Mouse (Mus musculus) embryonic facial prominence, embryonic 14.5 days (tissue): Measurements from ENCODE around the gene Pcca. TPM values are rescaled to one million over a fixed set of nuclear protein-coding genes. Genes with fewer than 3 reads are reported as not detected.

Experiments
- ATAC-seq: fragments of 200-750 bp; cut with Nextera tagmentation; 2 replicates; pipeline ENCODE4 v1.8.0; 2017; ENCODE audit warnings: low read depth, moderate number of reproducible peaks, moderate TSS enrichment
- DNase-seq: peaks from one replicate; pipeline ENCODE4 v3.0.0-alpha.2; 2015; ENCODE audit warnings: low spot score
- H3K27ac ChIP-seq: fragments of 300-500 bp; sonication (generic); replicated peaks from 2 replicates; pipeline ENCODE4 v1.5.1; 2014; ENCODE audit warnings: low read depth, mild to moderate bottlenecking, low read length, moderate library complexity
- H3K27me3 ChIP-seq: fragments of 300-500 bp; sonication (generic); replicated peaks from 2 replicates; pipeline ENCODE4 v1.6.1; 2014; ENCODE audit warnings: low read length; ENCODE audit not compliant: control insufficient read depth, insufficient read depth
- H3K36me3 ChIP-seq: fragments of 300-500 bp; sonication (generic); 2 replicates; pipeline ENCODE4 v1.6.1; 2014; ENCODE audit warnings: low read length, mixed read lengths; ENCODE audit not compliant: control insufficient read depth, insufficient read depth
- H3K4me1 ChIP-seq: fragments of 300-500 bp; sonication (generic); 2 replicates; pipeline ENCODE4 v1.6.1; 2014; ENCODE audit warnings: antibody characterized with exemption, low read length; ENCODE audit not compliant: control insufficient read depth, insufficient read depth
- H3K4me2 ChIP-seq: fragments of 300-500 bp; sonication (generic); 2 replicates; pipeline ENCODE4 v1.6.1; 2014; ENCODE audit warnings: low read depth, mild to moderate bottlenecking, low read length, moderate library complexity, mixed read lengths
- H3K4me3 ChIP-seq: fragments of 300-500 bp; sonication (generic); 2 replicates; pipeline ENCODE4 v1.5.1; 2014; ENCODE audit warnings: low read depth, mild to moderate bottlenecking, low read length
- H3K9ac ChIP-seq: fragments of 300-500 bp; sonication (generic); 2 replicates; pipeline ENCODE4 v1.6.1; 2014; ENCODE audit warnings: low read depth, mild to moderate bottlenecking, low read length, moderate library complexity, mixed read lengths
- H3K9me3 ChIP-seq: fragments of 300-500 bp; sonication (generic); 2 replicates; pipeline ENCODE4 v1.6.1; 2016; ENCODE audit warnings: low read length; ENCODE audit not compliant: control insufficient read depth
- WGBS: fragments of 180-500 bp; shearing (Covaris S2); extraction: QIAGEN DNeasy Blood & Tissue Kit; methylation state at CpG from one replicate; pipeline ENCODE4 v1.1.7; 2014; 5-methylcytosine and 5-hydroxymethylcytosine counted together
- polyA plus RNA-seq: library from polyadenylated mRNA; unstranded; fragments of >200 nt; fragmentation: Nextera tagmentation; extraction: Ambion mirVana; gene quantifications from 2 replicates; pipeline ENCODE4 v1.2.1, GENCODE M21; 2014

The Pcca gene
- polyA plus RNA-seq, 1 experiment from 2014 or later, result 23.1 TPM

DNA sequence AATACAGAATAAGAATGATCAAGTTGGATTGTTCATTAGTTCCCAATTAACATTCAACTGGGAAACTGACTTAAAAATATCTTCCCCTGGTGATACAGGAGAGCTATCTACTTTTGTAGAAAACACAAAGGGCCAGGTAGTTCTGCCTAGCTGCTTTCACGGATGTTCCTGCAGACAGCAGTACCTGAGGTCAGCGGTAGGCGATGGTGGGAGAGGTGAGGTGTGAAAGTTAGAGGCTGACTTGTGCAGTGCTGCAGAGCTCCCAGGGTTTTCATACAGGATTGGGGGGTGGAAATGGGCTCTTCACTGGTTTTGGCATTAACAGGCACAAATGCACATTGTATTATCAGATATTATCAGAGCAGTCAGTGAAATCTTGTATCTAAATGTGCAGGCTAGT lies 343.7 kb downstream of the Pcca start:
- Histone ChIP-seq H3K9ac (no peak overlapping the region), H3K4me3 (no peak overlapping the region), H3K9me3 (no peaks in the 10 kb centered on the region), H3K36me3 (no peaks in the 10 kb centered on the region), H3K4me2 (no peak overlapping the region), H3K27me3 (no peaks in the 10 kb centered on the region), H3K27ac (no peak overlapping the region), H3K4me1 (peaks cover 16% of the 10 kb centered on the region)
- WGBS, result 90% methylated on average over 3 of the region's 3 CpGs
- no peak for DNase-seq
- ATAC-seq, result no peak

DNA sequence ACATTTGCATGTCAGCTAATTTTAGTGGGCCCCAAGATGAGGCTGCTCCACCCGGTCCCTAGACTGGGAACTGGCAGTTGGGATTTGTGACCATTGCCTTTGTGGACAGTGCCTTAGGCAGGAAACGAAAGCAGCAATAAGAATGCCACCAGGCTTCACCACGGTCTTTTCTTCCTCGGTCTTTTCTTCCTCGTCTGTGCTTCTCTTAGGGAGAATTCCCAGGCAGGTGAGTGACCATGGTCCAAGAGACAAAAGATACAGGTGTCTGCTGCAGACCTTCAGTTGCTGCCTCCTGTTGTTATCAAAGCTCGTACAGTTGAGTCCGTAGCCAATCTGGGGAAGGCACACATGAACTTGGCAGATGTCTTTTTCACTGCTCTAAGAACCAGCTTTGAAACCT lies 346.2 kb downstream of the Pcca start:
- no peaks in the 10 kb centered on the region for H3K9me3 ChIP-seq
- 75% methylated on average over 7 of the region's 7 CpGs for WGBS
- no peak overlapping the region for H3K27ac ChIP-seq
- H3K4me1 ChIP-seq, result peaks cover 23% of the 10 kb centered on the region
- ATAC-seq, result no peak
- H3K27me3 ChIP-seq, result no peaks in the 10 kb centered on the region
- H3K36me3 ChIP-seq, result no peaks in the 10 kb centered on the region
- DNase-seq, result no peak
- H3K4me3 ChIP-seq, result no peak overlapping the region
- H3K4me2 ChIP-seq, result no peak overlapping the region
- no peak overlapping the region for H3K9ac ChIP-seq

DNA sequence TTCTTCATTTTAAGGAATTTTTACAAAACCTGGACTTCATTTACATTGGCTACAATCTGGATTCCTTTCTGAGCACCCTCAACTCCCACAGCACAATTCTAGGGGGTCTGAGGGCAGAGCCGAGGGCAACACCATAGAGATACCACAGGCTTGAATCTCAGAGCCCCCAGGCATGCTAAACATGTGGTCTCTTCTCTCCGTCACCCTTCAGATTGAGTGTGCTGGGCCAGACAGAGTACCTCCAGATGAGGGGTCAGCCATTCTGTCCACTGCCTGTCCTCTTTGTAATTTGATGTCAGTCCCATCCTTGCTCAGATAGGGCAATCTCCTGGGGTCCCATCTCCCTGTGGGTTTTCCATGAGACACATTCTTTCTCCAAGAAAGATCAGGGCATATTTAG lies 347.6 kb downstream of the Pcca start:
- Histone ChIP-seq H3K4me1 (peaks cover 18% of the 10 kb centered on the region), H3K4me2 (no peak overlapping the region), H3K27ac (0 out of 2 replicates have a peak overlapping the region, but pooled peaks have one; percentile 15), H3K9me3 (no peaks in the 10 kb centered on the region), H3K36me3 (no peaks in the 10 kb centered on the region), H3K27me3 (no peaks in the 10 kb centered on the region), H3K9ac (no peak overlapping the region), H3K4me3 (no peak overlapping the region)
- DNase-seq (no peak), ATAC-seq (no peak)
- 42% methylated on average over 2 of the region's 2 CpGs for WGBS

- 0 out of 2 replicates have a peak overlapping the region, but pooled peaks have one; percentile 10 for H3K9ac ChIP-seq
- peak; percentile 43 for DNase-seq
- ATAC-seq, result no peak
- H3K4me1 ChIP-seq, result peaks cover 18% of the 10 kb centered on the region
- WGBS, result 45% methylated on average over 9 of the region's 9 CpGs
- no peak overlapping the region for H3K4me3 ChIP-seq
- no peaks in the 10 kb centered on the region for H3K9me3 ChIP-seq
- no peaks in the 10 kb centered on the region for H3K36me3 ChIP-seq
- no peaks in the 10 kb centered on the region for H3K27me3 ChIP-seq
- H3K4me2 ChIP-seq, result no peak overlapping the region
- H3K27ac ChIP-seq, result 0 out of 2 replicates have a peak overlapping the region, but pooled peaks have one; percentile 15
Measured at GRCm38 (mm10) chr14:122882201-122882639, 348.1 kb downstream of the Pcca start.

- Histone ChIP-seq H3K36me3 (no peaks in the 10 kb centered on the region), H3K4me1 (peaks cover 18% of the 10 kb centered on the region), H3K4me3 (no peak overlapping the region), H3K4me2 (no peak overlapping the region), H3K27me3 (no peaks in the 10 kb centered on the region), H3K27ac (no peak overlapping the region), H3K9me3 (no peaks in the 10 kb centered on the region), H3K9ac (no peak overlapping the region)
- ATAC-seq, result no peak
- 55% methylated on average over 7 of the region's 7 CpGs for WGBS
- DNase-seq, result no peak
Measured at GRCm38 (mm10) chr14:122882795-122883409, 348.8 kb downstream of the Pcca start.

- ATAC-seq (no peak; the same call in 1 of the 2 replicates), DNase-seq (no peak)
- H3K36me3 ChIP-seq, result no peaks in the 10 kb centered on the region
- no peak overlapping the region for H3K4me3 ChIP-seq
- no peaks in the 10 kb centered on the region for H3K27me3 ChIP-seq
- H3K27ac ChIP-seq, result no peak overlapping the region
- H3K9ac ChIP-seq, result no peak overlapping the region
- H3K4me1 ChIP-seq, result peaks cover 18% of the 10 kb centered on the region
- 61% methylated on average over 4 of the region's 4 CpGs for WGBS
- no peak overlapping the region for H3K4me2 ChIP-seq
- H3K9me3 ChIP-seq, result no peaks in the 10 kb centered on the region
Measured at GRCm38 (mm10) chr14:122883410-122883806, 349.3 kb downstream of the Pcca start.

- 34% methylated on average over 10 of the region's 10 CpGs for WGBS
- DNase-seq (peak; percentile 81), ATAC-seq (peak; percentile 79; the same call in 1 of the 2 replicates)
- no peaks in the 10 kb centered on the region for H3K9me3 ChIP-seq
- no peaks in the 10 kb centered on the region for H3K27me3 ChIP-seq
- no peak overlapping the region for H3K4me2 ChIP-seq
- no peak overlapping the region for H3K4me3 ChIP-seq
- H3K4me1 ChIP-seq, result peaks cover 18% of the 10 kb centered on the region
- no peaks in the 10 kb centered on the region for H3K36me3 ChIP-seq
- H3K9ac ChIP-seq, result no peak overlapping the region
- H3K27ac ChIP-seq, result no peak overlapping the region
Measured at GRCm38 (mm10) chr14:122883821-122884584, 349.9 kb downstream of the Pcca start.

- WGBS, result 91% methylated on average over 7 of the region's 7 CpGs
- no peak overlapping the region for H3K9ac ChIP-seq
- ATAC-seq (no peak), DNase-seq (no peak)
- H3K4me2 ChIP-seq, result no peak overlapping the region
- H3K4me3 ChIP-seq, result no peak overlapping the region
- no peaks in the 10 kb centered on the region for H3K36me3 ChIP-seq
- H3K4me1 ChIP-seq, result peaks cover 18% of the 10 kb centered on the region
- H3K27ac ChIP-seq, result no peak overlapping the region
- no peaks in the 10 kb centered on the region for H3K27me3 ChIP-seq
- H3K9me3 ChIP-seq, result no peaks in the 10 kb centered on the region
Measured at GRCm38 (mm10) chr14:122885893-122886292, 351.8 kb downstream of the Pcca start.
